Mouse (Mus musculus): ENCODE measurements around the gene Trio. TPM values are rescaled to one million over a fixed set of nuclear protein-coding genes. Genes with fewer than 3 reads are reported as not detected.
A peak's percentile ranks its signal among the peaks of the same experiment; 100 is the strongest.

Trio gene
- polyA plus RNA-seq, 1 experiment, result 47.5 TPM

DNA sequence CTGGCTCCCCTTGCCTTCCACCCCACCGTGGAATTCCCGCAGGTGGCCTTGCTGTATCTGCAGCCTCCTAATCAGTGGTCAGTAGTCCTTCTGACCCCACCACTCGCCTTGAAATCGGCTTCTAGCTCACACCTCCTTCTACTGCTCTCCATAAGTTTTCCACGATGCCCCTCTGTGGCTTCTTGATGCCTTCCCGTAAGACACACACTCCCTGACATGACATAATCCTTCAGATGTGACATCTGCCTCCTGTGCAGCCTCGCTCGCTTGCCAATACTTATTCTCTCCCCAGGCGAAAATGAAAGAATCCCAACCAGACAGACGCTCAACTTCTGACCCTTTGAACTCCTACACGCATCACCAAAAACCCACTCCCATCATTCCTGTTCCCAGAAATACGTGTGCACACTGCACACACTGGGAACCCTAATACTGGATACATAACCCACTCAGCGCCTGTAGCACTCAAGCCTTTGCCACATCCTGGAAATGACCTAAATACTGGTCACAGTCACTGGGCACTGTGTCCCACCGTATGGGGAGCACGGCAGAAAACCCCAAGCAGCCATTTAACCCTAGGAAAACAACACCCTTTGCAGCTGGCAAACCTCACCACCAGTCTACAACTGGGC is 100.5 kb downstream of the Trio start:
- Histone ChIP-seq H3K4me1 (ENCODE audit: control insufficient read depth, insufficient read depth, low read length) (peaks cover 12% of the 10 kb centered on the region), H3K4me3 (replicated peaks; ENCODE audit: extremely low read depth, low read depth, low read length) (no peak overlapping the region)
- no peak for DNase-seq
- no peak for TF ChIP-seq CTCF (IDR thresholded peaks at IDR 0.05; ENCODE audit: insufficient read depth, low read length)
- TF ChIP-seq POLR2A (IDR thresholded peaks at IDR 0.05; ENCODE audit: borderline replicate concordance, extremely low read depth, low read depth, low read length), result no peak
- 58% methylated on average over 15 of the region's 15 CpGs for WGBS

DNA sequence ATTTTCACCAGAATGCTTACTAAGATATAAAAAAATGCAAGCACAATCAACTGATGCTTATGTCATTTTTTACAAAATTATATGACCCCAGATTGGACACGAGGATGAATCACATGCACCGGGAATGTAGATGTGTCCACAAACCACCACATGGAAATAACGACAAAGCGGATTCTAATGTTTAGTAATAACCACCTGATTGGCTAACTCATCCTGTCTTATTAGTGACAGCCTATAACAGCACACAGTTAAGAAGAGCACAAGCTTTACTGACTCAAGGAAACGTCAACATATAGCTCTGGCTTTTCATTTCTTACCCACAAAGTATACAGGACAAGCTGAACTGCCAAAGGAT is 101.7 kb downstream of the Trio start:
- DNase-seq, result no peak
- Histone ChIP-seq H3K4me3 (replicated peaks; ENCODE audit: extremely low read depth, low read depth, low read length) (no peak overlapping the region), H3K4me1 (ENCODE audit: control insufficient read depth, insufficient read depth, low read length) (peaks cover 12% of the 10 kb centered on the region)
- TF ChIP-seq CTCF (IDR thresholded peaks at IDR 0.05; ENCODE audit: insufficient read depth, low read length) (no peak), POLR2A (IDR thresholded peaks at IDR 0.05; ENCODE audit: borderline replicate concordance, extremely low read depth, low read depth, low read length) (no peak)
- 17% methylated on average over 5 of the region's 5 CpGs for WGBS

GRCm38 (mm10) chr15:27923280-27923986 is 102.2 kb downstream of the Trio start:
- TF ChIP-seq POLR2A (IDR thresholded peaks at IDR 0.05; ENCODE audit: borderline replicate concordance, extremely low read depth, low read depth, low read length) (no peak), CTCF (IDR thresholded peaks at IDR 0.05; ENCODE audit: insufficient read depth, low read length) (no peak)
- peak; percentile 58 for DNase-seq
- H3K4me3 ChIP-seq (replicated peaks; ENCODE audit: extremely low read depth, low read depth, low read length), result no peak overlapping the region
- peaks cover 12% of the 10 kb centered on the region for H3K4me1 ChIP-seq (ENCODE audit: control insufficient read depth, insufficient read depth, low read length)
- 10% methylated on average over 21 of the region's 21 CpGs for WGBS

DNA sequence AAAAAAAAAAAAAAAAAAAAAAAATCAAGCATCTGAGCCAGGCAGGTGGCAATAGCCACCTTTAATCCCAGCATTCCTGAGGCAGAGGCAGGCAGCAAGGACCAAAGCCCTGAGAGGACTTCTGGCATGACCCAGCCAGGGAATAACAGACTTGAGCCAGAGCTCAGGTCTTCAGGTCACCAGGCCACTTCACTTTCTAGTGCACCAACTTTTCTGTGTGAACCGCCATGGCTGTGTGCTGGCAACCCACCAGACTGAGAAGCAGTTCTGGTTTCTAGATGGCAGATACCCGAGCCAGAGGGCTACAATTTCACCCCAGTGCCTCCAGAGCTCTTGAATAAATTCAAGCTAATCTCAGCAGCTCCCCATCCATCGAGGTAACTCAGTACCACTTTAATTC is 104.9 kb downstream of the Trio start:
- Histone ChIP-seq H3K4me3 (replicated peaks; ENCODE audit: extremely low read depth, low read depth, low read length) (no peak overlapping the region), H3K4me1 (ENCODE audit: control insufficient read depth, insufficient read depth, low read length) (peaks cover 8% of the 10 kb centered on the region)
- no peak for DNase-seq
- no peak for TF ChIP-seq POLR2A (IDR thresholded peaks at IDR 0.05; ENCODE audit: borderline replicate concordance, extremely low read depth, low read depth, low read length)
- no peak for TF ChIP-seq CTCF (IDR thresholded peaks at IDR 0.05; ENCODE audit: insufficient read depth, low read length)
- WGBS, result 55% methylated on average over 3 of the region's 3 CpGs

DNA sequence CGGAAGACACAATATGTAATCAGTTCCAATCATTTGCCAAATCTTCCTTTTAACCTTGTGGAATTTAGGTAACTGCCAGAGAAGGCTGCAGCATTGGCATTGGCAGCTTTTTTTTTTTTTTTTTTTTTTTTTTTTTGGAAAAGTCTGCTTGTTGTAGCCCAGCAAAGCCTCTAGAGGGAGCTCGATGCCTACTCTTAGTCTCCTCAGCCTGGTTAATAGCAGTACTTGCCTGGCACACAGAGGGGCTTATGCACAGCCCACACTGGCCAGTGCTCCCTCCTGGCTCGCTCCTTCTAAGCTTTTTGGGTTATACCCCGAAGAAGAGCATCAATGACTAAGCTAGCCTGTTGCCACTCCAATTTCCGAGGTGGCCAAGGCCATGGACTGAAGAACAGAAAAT is 106.1 kb downstream of the Trio start:
- peak; percentile 75 for TF ChIP-seq CTCF (IDR thresholded peaks at IDR 0.05; ENCODE audit: insufficient read depth, low read length)
- TF ChIP-seq POLR2A (IDR thresholded peaks at IDR 0.05; ENCODE audit: borderline replicate concordance, extremely low read depth, low read depth, low read length), result no peak
- peaks cover 8% of the 10 kb centered on the region for H3K4me1 ChIP-seq (ENCODE audit: control insufficient read depth, insufficient read depth, low read length)
- peak; percentile 32 for DNase-seq

DNA sequence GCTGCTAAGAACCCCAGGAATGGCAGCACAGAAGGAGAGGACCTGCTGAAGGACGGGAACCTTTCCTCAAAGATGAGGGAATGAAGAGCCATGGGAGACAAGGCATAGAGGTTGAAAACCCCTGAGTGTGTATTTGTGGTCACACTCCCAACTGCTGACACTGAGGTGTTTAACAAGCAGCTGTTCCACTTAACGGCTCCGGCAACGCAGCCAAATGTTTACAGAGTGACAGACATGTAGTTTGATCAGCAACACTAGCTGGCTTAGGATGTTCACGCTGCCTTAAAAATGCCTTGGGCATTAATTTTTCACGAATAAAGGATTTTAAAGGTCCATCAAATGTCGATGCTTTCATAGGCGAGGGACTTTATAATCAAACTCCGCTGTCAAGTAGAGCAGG is 106.8 kb downstream of the Trio start:
- no peak overlapping the region for H3K4me3 ChIP-seq (replicated peaks; ENCODE audit: extremely low read depth, low read depth, low read length)
- H3K4me1 ChIP-seq (ENCODE audit: control insufficient read depth, insufficient read depth, low read length), result peaks cover 8% of the 10 kb centered on the region
- WGBS, result 81% methylated on average over 9 of the region's 9 CpGs
- no peak for TF ChIP-seq CTCF (IDR thresholded peaks at IDR 0.05; ENCODE audit: insufficient read depth, low read length)
- TF ChIP-seq POLR2A (IDR thresholded peaks at IDR 0.05; ENCODE audit: borderline replicate concordance, extremely low read depth, low read depth, low read length), result no peak
- no peak for DNase-seq

More for the DNA sequence above, 106.1 kb downstream of the Trio start:
- H3K4me3 ChIP-seq (replicated peaks; ENCODE audit: extremely low read depth, low read depth, low read length), result no peak overlapping the region
- WGBS, result 12% methylated on average over 5 of the region's 5 CpGs

DNA sequence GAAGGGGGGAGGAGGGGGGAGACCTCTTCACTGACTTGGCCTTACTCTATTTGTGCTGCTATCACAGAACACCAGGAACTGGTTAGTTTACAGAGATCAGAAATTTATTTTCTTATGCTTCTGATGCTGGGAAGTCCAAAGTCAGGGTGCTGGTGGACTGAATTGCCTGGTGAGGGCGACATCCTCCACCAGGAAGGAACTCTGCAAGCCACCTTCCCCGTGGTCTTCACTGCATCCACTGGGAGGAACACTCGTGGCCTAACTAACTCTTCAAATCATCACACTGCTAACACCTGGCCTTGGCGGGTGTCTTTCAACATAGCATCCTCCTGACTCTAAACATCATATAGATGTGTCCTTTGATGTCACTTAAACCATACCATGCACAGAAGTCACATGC is 109.4 kb downstream of the Trio start:
- Histone ChIP-seq H3K4me3 (replicated peaks; ENCODE audit: extremely low read depth, low read depth, low read length) (no peak overlapping the region), H3K4me1 (ENCODE audit: control insufficient read depth, insufficient read depth, low read length) (peaks cover 3% of the 10 kb centered on the region; the same call in 1 of the 2 replicates)
- TF ChIP-seq CTCF (IDR thresholded peaks at IDR 0.05; ENCODE audit: insufficient read depth, low read length) (peak; percentile 25; the same call in 1 of the 2 replicates), POLR2A (IDR thresholded peaks at IDR 0.05; ENCODE audit: borderline replicate concordance, extremely low read depth, low read depth, low read length) (no peak)
- no peak for DNase-seq
- 58% methylated on average over 4 of the region's 4 CpGs for WGBS

- Histone ChIP-seq H3K4me3 (replicated peaks; ENCODE audit: extremely low read depth, low read depth, low read length) (no peak overlapping the region), H3K4me1 (ENCODE audit: control insufficient read depth, insufficient read depth, low read length) (peaks cover 3% of the 10 kb centered on the region; the same call in 1 of the 2 replicates)
- WGBS, result 61% methylated on average over 3 of the region's 3 CpGs
- no peak for DNase-seq
- TF ChIP-seq POLR2A (IDR thresholded peaks at IDR 0.05; ENCODE audit: borderline replicate concordance, extremely low read depth, low read depth, low read length) (no peak), CTCF (IDR thresholded peaks at IDR 0.05; ENCODE audit: insufficient read depth, low read length) (no peak)
These were observed 112.6 kb downstream of the Trio start for GRCm38 (mm10) chr15:27913013-27913412.

GRCm38 (mm10) chr15:27911196-27911595 is 114.5 kb downstream of the Trio start:
- Histone ChIP-seq H3K4me3 (replicated peaks; ENCODE audit: extremely low read depth, low read depth, low read length) (no peak overlapping the region), H3K4me1 (ENCODE audit: control insufficient read depth, insufficient read depth, low read length) (peaks cover 3% of the 10 kb centered on the region; the same call in 1 of the 2 replicates)
- 86% methylated on average over 9 of the region's 9 CpGs for WGBS
- no peak for TF ChIP-seq POLR2A (IDR thresholded peaks at IDR 0.05; ENCODE audit: borderline replicate concordance, extremely low read depth, low read depth, low read length)
- no peak for DNase-seq

- TF ChIP-seq POLR2A (IDR thresholded peaks at IDR 0.05; ENCODE audit: borderline replicate concordance, extremely low read depth, low read depth, low read length) (no peak), CTCF (IDR thresholded peaks at IDR 0.05; ENCODE audit: insufficient read depth, low read length) (no peak)
- peaks cover 3% of the 10 kb centered on the region; the same call in 1 of the 2 replicates for H3K4me1 ChIP-seq (ENCODE audit: control insufficient read depth, insufficient read depth, low read length)
- 83% methylated on average over 7 of the region's 7 CpGs for WGBS
These were observed 115.5 kb downstream of the Trio start for GRCm38 (mm10) chr15:27910179-27910578.

More at GRCm38 (mm10) chr15:27910179-27910578, 115.5 kb downstream of the Trio start:
- DNase-seq, result no peak
- H3K4me3 ChIP-seq (replicated peaks; ENCODE audit: extremely low read depth, low read depth, low read length), result no peak overlapping the region
